In genomic region chr14:21809418-21809817, GRCm38 (mm10) we compare ENCODE assay signal across 18 mouse cellular contexts. TPM values are rescaled to one million over a fixed set of nuclear protein-coding genes. Genes with fewer than 3 reads are reported as not detected.
"Had no signal": no experiment of that assay in that cellular context is flagged by ENCODE, and none has a peak within 500 bp of the region (broad histone marks: within the 10 kb centered on the region; RNA-seq: fewer than 3 reads in every experiment).

No protein-coding gene starts in this region.

- H3K27ac ChIP-seq: neural tube, embryonic 13.5 days; neural tube, embryonic 15.5 days had no signal

- H3K27me3 ChIP-seq: neural tube, embryonic 13.5 days; neural tube, embryonic 15.5 days; stomach, embryonic 15.5 days had no signal

- DNase-seq: retina, postnatal 1 day; right cerebral cortex, adult 18-20 months; right cerebral cortex, postnatal 14 days; right cerebral cortex, postnatal 25 days; right cerebral cortex, postnatal 4 days; spleen, adult 18-20 months; thymus, adult 18-20 months; thymus, adult 2 months; thymus, postnatal 14 days; thymus, postnatal 25 days; thymus, postnatal 36 days; thymus, postnatal 4 days had no signal

- H3K4me3 ChIP-seq: neural tube, embryonic 13.5 days; neural tube, embryonic 15.5 days; stomach, embryonic 15.5 days had no signal

- H3K4me1 ChIP-seq: neural tube, embryonic 13.5 days; neural tube, embryonic 15.5 days; stomach, embryonic 15.5 days had no signal

- H3K4me2 ChIP-seq: neural tube, embryonic 13.5 days; neural tube, embryonic 15.5 days; stomach, embryonic 15.5 days had no signal

- H3K36me3 ChIP-seq: neural tube, embryonic 13.5 days; neural tube, embryonic 15.5 days; stomach, embryonic 15.5 days had no signal

RNA-seq across cellular contexts. Expression of gene Dusp13, which starts 58.4 kb away (rescaled TPM):
- total RNA-seq: neutrophil, adult 5-6 weeks had no signal
- polyA plus RNA-seq: neural tube, embryonic 13.5 days; neural tube, embryonic 14.5 days; stomach, embryonic 14.5 days; stomach, embryonic 15.5 days had no signal
